Mouse (Mus musculus) lung, embryonic 14.5 days (tissue): Measurements from ENCODE around the gene Bid. TPM values are rescaled to one million over a fixed set of nuclear protein-coding genes. Genes with fewer than 3 reads are reported as not detected.

Experiments
- polyA plus RNA-seq: library from polyadenylated mRNA; unstranded; fragments of >200 nt; fragmentation: Nextera tagmentation; extraction: Ambion mirVana; gene quantifications from 2 replicates; pipeline ENCODE4 v1.2.1, GENCODE M21; 2014

Gene Bid
- polyA plus RNA-seq, 1 experiment from 2014 or later, result 18.1 TPM

Other genes starting within 250 kb of the Bid start
- gene Slc25a18, start 143.3 kb downstream of the Bid start, polyA plus RNA-seq, result 0.09 TPM in 2 replicates
- gene Atp6v1e1, start 94.1 kb downstream of the Bid start, polyA plus RNA-seq, result 92.1 and 92.3 TPM in 2 replicates
- gene Bcl2l13, start 80.6 kb downstream of the Bid start, polyA plus RNA-seq, result 34.4 and 34.6 TPM in 2 replicates
- gene Mical3, start 214.1 kb upstream of the Bid start, polyA plus RNA-seq, result 27.0 and 29.8 TPM in 2 replicates